Mouse (Mus musculus) Patski (cell line): ENCODE results near the gene Svep1. TPM values are rescaled to one million over a fixed set of nuclear protein-coding genes. Genes with fewer than 3 reads are reported as not detected.

ENCODE experiments used
- ATAC-seq: fragments of 100-300 bp; one replicate; pipeline ENCODE4 v1.8.0; 2021
- CTCF ChIA-PET: fragments of 350-600 bp; sonication (Branson Sonifier 250); formaldehyde crosslinking; loops from one replicate; lab custom pipeline; 2022; ENCODE audit warnings: inconsistent platforms; lab: Charles Lee
- POLR2A ChIA-PET: fragments of 350-600 bp; sonication (Branson Sonifier 250); formaldehyde crosslinking; loops from one replicate; lab custom pipeline; 2022; ENCODE audit warnings: antibody characterized with exemption, inconsistent platforms; lab: Charles Lee
- DNase-seq: peaks from one replicate; pipeline ENCODE4 v3.0.0-alpha.2; 2011; ENCODE audit warnings: low read depth, low spot score
- H3K27me3 ChIP-seq: fragments of 371-371 bp; one replicate; pipeline ENCODE4 v1.5.1; 2021
- CTCF ChIP-seq: fragments of 100-300 bp; IDR thresholded peaks from one replicate; pipeline ENCODE4 v1.5.1; 2021
- in situ Hi-C: fragments of 300-500 bp; cut with MboI; formaldehyde crosslinking; loops from 3 replicates; pipeline ENCODE4 v1.11.1; 2018; ENCODE audit warnings: low pct_unique_long_range_greater_than_20kb, mixed read lengths
- polyA plus RNA-seq: library from polyadenylated mRNA; unstranded; gene quantifications from one replicate; pipeline ENCODE4 v1.2.3, GENCODE M21; 2021

Gene Svep1
- polyA plus RNA-seq, 1 experiment from 2014 or later = 1.6 TPM

DNA sequence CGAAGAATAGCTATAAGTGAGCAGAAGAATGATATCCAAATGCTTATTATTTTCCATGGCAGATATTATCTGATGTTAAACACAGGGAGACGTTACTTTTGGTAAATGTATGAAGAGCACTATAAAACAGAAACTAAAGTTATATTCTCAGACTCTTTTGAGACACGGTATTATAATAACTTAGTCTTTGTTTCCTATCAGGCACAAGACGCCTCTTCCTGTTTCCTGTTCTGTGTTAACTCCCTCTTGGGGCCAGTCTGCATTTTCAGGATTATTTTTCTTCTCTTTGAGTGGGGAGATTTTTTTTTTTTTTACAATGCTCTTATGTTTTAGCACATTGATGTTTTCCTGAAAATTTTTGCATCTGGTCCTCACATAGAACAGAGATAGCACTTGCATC, 120.5 kb downstream of the Svep1 start:
- DNase-seq (no peak), ATAC-seq (no peak)
- ChIA-PET POLR2A (no interaction called here), CTCF (no interaction called here)
- no peak for TF ChIP-seq CTCF
- in situ Hi-C loops = loop anchor here (10.0 kb wide), 2 partner anchors 119 to 659 kb away; partner anchors contain the start of gene Svep1
- H3K27me3 ChIP-seq = no peaks in the 10 kb centered on the region

DNA sequence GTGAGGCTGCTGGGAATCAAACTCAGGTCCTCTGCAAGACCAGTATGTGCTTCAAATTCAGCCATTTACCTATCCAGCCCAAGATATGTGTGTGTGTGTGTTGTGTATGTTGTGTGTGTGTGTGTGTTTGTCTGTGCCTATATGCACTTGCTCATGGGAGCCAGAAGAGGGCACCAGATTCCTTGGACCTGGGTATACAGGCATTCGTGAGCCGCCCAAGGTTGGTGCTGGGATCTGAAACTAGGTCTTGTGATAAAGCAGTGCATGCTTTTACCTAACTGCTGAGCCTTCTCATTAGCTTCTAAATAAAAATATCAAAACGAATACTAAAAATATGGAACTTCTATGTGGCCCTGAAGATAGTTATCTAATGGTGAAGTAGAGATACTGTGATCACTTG, 121.3 kb downstream of the Svep1 start:
- no peaks in the 10 kb centered on the region for H3K27me3 ChIP-seq
- ATAC-seq (no peak), DNase-seq (no peak)
- ChIA-PET POLR2A (no interaction called here), CTCF (no interaction called here)
- no peak for TF ChIP-seq CTCF
- in situ Hi-C loops = loop anchor here (10.0 kb wide), 2 partner anchors 119 to 659 kb away; partner anchors contain the start of gene Svep1

DNA sequence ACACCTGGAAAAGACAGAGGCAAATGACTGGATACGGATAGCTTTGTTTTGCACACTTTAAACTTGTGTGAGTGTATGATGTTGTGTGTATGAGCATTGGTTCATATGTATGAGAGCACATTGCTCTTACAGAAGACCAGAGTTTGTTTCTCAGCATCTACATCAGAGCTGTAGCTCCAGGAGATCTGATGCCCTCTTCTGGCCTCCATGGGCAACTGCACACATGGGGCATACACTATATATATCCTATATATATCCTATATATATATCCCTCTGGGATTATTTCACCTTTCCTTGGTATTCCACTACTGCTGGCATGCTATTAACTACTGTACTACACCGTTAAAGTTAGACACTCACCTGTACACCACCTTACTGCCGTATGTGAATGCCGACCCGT, 122.5 kb downstream of the Svep1 start:
- no peak for ATAC-seq
- TF ChIP-seq CTCF = no peak
- no peak for DNase-seq
- in situ Hi-C loops = loop anchor here (10.0 kb wide), 2 partner anchors 121 to 661 kb away; partner anchors contain the start of gene Svep1
- ChIA-PET POLR2A (no interaction called here), CTCF (interaction anchor here (1.0 to 1.9 kb wide), 4 partner anchors 28 to 169 kb away, joined by 3 to 7 read pairs (median 3); no protein-coding TSS in a partner anchor)
- no peaks in the 10 kb centered on the region for H3K27me3 ChIP-seq

DNA sequence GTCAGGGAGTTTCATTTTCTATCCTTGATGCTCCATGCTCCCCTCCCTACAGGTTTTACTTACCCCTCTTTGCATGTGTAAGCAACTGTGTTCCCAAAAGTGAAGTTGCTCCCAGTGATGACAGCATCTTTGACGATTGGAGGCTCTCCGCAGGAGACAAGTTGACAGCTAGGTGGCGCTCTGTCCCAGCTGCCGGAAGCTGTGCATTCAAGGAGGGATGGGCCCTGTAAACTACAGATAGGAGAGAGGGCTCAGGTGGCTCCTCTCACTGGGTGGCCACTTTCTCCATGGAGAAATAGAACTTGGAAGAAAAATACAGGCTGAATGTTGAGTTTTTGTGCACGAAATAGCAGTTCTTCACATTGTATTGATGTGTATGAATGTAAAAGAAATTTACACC, 124.1 kb downstream of the Svep1 start:
- no peaks in the 10 kb centered on the region for H3K27me3 ChIP-seq
- CTCF ChIA-PET = interaction anchor here (0.6 to 1.9 kb wide), 13 partner anchors 8 to 181 kb away, joined by 3 to 9 read pairs (median 3); no protein-coding TSS in a partner anchor
- peak; percentile 91 for TF ChIP-seq CTCF

DNA sequence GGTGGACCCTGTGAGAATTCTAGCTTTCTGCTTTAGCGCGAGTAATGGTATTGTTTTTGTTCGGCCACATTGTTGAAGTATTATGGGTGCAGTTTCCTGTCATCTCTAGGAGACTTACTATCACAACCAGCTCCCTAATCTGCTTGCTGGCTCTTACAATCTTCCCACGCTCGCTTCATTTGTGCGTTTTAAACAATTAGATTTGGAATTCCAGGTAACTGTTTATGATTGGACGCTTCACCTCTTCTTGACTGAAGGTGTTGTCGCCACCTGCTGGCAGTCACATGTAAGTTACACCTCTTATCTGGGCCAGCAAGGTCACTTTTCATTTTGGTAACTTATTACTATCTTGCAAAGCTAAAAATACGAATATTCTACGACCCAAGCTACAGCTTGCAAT, 127.0 kb downstream of the Svep1 start:
- ChIA-PET POLR2A (interaction anchor here (0.6 kb wide), 1 partner anchor 594 kb away, joined by 4 read pairs; no protein-coding TSS in a partner anchor), CTCF (interaction anchor here (0.6 to 2.0 kb wide), 10 partner anchors 12 to 179 kb away, joined by 3 to 11 read pairs (median 4); no protein-coding TSS in a partner anchor)
- no peak for ATAC-seq
- TF ChIP-seq CTCF = peak; percentile 84
- DNase-seq = no peak
- in situ Hi-C loops = loop anchor here (5.0 to 10.0 kb wide), 5 partner anchors 125 to 665 kb away; partner anchors contain the start of gene Svep1
- no peaks in the 10 kb centered on the region for H3K27me3 ChIP-seq

More for the DNA sequence above, 124.1 kb downstream of the Svep1 start:
- POLR2A ChIA-PET = no interaction called here
- no peak for ATAC-seq
- in situ Hi-C loops = loop anchor here (10.0 kb wide), 2 partner anchors 122 to 662 kb away; partner anchors contain the start of gene Svep1
- DNase-seq = peak; percentile 9

DNA sequence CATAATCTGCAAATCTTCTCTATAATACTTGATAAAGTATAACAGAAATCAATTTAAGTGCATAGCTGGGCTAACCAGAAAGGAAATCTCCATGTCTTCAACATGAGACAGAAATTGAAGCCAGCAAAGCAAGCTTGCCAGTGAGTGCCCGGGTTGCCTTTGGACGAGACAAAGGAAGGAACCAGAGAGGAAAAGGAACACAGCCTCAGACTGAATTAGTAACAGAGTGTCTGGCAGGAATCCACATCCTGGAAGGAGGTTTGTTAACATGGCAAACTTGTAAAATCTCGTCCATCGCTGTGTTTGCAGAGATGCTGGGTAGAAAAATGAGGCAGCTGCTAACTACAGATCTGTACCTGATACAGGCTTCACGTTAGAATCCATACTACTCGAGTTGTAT, 128.7 kb downstream of the Svep1 start:
- no peaks in the 10 kb centered on the region for H3K27me3 ChIP-seq
- ATAC-seq (no peak), DNase-seq (no peak)
- in situ Hi-C loops = loop anchor here (5.0 to 10.0 kb wide), 3 partner anchors 143 to 406 kb away; no protein-coding TSS in a partner anchor
- TF ChIP-seq CTCF = no peak
- ChIA-PET POLR2A (no interaction called here), CTCF (interaction anchor here (0.5 kb wide), 1 partner anchor 730 kb away, joined by 3 read pairs; no protein-coding TSS in a partner anchor)

DNA sequence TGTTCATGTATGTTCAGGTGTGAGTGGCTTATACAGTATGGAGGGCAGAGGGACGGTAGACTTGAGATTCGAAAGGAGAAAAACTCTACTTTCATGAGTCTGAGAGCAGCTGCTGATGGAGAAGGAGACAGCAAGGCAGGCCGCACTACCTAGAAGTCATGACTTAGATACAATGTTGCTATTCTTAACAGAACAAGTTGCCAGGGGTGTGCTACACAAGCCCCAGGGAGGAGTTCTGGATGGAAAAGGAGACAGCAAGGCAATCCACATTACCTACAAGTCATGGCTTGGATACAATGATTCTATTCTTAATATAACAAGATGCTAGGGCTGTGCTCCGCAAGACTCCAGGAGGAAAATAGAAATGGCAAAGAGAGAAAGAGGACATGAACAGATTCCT, 129.1 kb downstream of the Svep1 start:
- TF ChIP-seq CTCF = no peak
- H3K27me3 ChIP-seq = no peaks in the 10 kb centered on the region
- no peak for ATAC-seq
- ChIA-PET POLR2A (no interaction called here), CTCF (interaction anchor here (0.5 kb wide), 1 partner anchor 730 kb away, joined by 3 read pairs; no protein-coding TSS in a partner anchor)
- in situ Hi-C loops = loop anchor here (5.0 to 10.0 kb wide), 3 partner anchors 143 to 405 kb away; no protein-coding TSS in a partner anchor
- no peak for DNase-seq

DNA sequence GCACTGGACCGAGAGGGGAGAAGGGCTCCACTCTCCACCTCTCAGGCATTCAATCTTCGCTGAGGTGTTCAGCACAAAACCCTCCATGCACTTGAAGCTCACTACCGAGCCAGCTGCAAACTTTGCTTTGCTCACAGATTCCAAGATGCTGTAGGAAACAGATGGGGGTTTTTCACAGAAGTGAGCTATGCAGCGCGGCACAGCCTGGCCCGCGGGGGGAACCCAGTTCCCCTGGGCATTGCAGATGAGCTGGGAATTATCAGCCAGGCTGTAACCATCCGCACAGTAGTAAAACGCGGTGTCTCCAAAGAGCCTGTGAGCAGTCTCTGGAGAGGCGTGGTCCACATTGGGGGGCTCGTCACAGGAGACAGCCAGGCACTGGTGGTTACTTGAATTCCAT, 133.8 kb downstream of the Svep1 start:
- in situ Hi-C loops = loop anchor here (10.0 kb wide), 1 partner anchor 138 kb away; no protein-coding TSS in a partner anchor
- no peaks in the 10 kb centered on the region for H3K27me3 ChIP-seq
- ChIA-PET POLR2A (no interaction called here), CTCF (interaction anchor here (1.4 to 2.4 kb wide), 2 partner anchors 10 to 171 kb away, joined by 3 to 8 read pairs; no protein-coding TSS in a partner anchor)
- ATAC-seq (no peak), DNase-seq (no peak)
- no peak for TF ChIP-seq CTCF

DNA sequence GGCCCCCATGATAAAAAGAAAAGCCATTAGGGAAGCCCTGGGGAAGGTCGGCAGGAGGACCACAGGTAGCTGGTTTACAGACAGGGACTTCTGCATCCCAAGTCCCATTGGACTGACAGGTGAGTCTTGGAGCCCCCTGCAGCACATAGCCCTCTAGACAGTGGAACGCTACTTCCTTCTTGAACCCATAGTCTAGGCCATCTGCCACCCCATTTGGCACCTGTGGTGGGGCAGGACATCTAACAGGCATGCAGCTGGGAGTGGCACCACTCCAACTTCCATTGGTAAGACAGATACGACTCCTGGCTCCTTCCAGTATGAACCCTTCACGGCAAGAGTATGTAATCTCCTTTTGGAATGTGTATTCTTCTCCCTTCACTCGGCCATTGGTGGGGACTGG, 137.8 kb downstream of the Svep1 start:
- CTCF ChIA-PET = no interaction called here
- no peak for TF ChIP-seq CTCF
- no peaks in the 10 kb centered on the region for H3K27me3 ChIP-seq
- ATAC-seq (no peak), DNase-seq (no peak)
- in situ Hi-C loops = no loop called here
- POLR2A ChIA-PET = no interaction called here

DNA sequence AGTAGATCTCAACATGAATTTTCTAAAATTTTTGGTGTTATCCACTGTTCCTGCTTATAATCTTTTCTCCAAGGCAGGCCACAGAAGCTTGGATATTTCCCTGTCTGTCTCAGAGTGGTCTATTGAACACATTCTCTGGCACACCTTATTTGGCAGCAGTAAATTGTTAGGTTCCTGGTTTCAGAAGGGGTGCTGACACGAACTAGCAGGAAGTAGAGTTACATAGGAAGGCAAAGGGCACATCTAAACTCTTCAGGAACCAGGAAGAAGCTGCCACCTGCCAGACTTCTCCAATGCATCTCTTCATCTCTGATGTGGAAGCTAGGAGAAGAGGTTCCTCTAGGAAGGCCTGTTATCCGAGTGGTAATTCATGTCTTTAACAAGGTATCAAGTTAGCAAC, 141.9 kb downstream of the Svep1 start:
- TF ChIP-seq CTCF = no peak
- DNase-seq (no peak), ATAC-seq (no peak)
- in situ Hi-C loops = no loop called here
- CTCF ChIA-PET = no interaction called here
- POLR2A ChIA-PET = no interaction called here
- no peaks in the 10 kb centered on the region for H3K27me3 ChIP-seq

DNA sequence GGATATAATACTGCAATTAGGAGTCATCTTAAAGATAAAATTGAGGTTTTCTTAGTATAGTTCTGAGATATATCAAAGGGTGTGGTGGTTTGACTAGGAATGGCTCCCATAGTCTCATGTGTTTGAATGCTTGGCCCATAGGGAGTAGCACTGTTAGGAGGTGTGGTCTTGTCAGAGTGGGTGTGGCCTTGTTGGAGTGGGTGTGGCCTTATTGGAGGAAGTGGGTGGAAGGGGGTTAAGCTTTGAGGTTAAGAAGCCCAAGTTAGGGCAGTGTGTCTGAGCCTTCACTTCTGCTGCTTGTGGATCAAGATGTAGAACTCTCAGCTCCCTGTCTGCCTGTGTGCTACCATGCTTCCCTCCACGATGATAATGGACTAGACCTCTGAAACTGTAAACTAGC, 143.7 kb downstream of the Svep1 start:
- H3K27me3 ChIP-seq = no peaks in the 10 kb centered on the region
- ChIA-PET CTCF (no interaction called here), POLR2A (no interaction called here)
- in situ Hi-C loops = no loop called here
- TF ChIP-seq CTCF = no peak
- DNase-seq (no peak), ATAC-seq (no peak)
